Mouse (Mus musculus) ES-Bruce4 (cell line): Measurements from ENCODE around the gene Aox1.

ENCODE experiments used
- CTCF ChIP-seq: IDR thresholded peaks from one replicate; pipeline ENCODE4 v1.8.1; 2011; ENCODE audit warnings: low read depth, low read length
- EP300 ChIP-seq: IDR thresholded peaks from 2 replicates; pipeline ENCODE4 v1.6.1; 2011; ENCODE audit warnings: low read depth, low read length; ENCODE audit not compliant: insufficient read depth
- POLR2A ChIP-seq: IDR thresholded peaks from one replicate; pipeline ENCODE4 v1.8.1; 2011; ENCODE audit warnings: low read length; ENCODE audit not compliant: insufficient read depth

- no peak for TF ChIP-seq POLR2A
- TF ChIP-seq CTCF: no peak
- TF ChIP-seq EP300: no peak
These were observed 77.3 kb downstream of the Aox1 start for GRCm38 (mm10) chr1:58107066-58107465.
